ENCODE assay signal across 11 mouse cellular contexts in genomic region chr2:117381314-117381713, GRCm38 (mm10). TPM values are rescaled to one million over a fixed set of nuclear protein-coding genes. Genes with fewer than 3 reads are reported as not detected.
DNase-seq lines count a peak whose midpoint lies in the region; ATAC-seq and TF ChIP-seq lines count a peak whose summit lies in the region.
"Had no signal": no experiment of that assay in that cellular context is flagged by ENCODE, and none has a peak within 500 bp of the region (broad histone marks: within the 10 kb centered on the region; RNA-seq: fewer than 3 reads in every experiment).

No protein-coding gene starts in this region.

- no peak for TF ChIP-seq CTCF in cerebellum, adult 2 months (IDR thresholded peaks at IDR 0.05; ENCODE audit: borderline replicate concordance, insufficient read depth, low read depth, low read length)
- TF ChIP-seq CTCF in kidney, postnatal 0 days (IDR thresholded peaks at IDR 0.05; ENCODE audit: low read depth), result no peak

- no peaks in the 10 kb centered on the region for H3K9me3 ChIP-seq in heart, embryonic 10.5 days
- no peaks in the 10 kb centered on the region for H3K9me3 ChIP-seq in kidney, postnatal 0 days (replicated peaks; ENCODE audit: low read length)
- H3K9me3 ChIP-seq: heart, embryonic 12.5 days; neural tube, embryonic 12.5 days had no signal

- peak; percentile 44 for DNase-seq in heart, adult 11 months
- DNase-seq in heart, embryonic 10.5 days (ENCODE audit: low spot score), result no peak
- peak; percentile 31 to 44 for DNase-seq in cerebellum, adult 2 months
- DNase-seq in kidney, postnatal 0 days (ENCODE audit: low spot score), result peak; percentile 37
- DNase-seq in left cerebral cortex, postnatal 25 days (ENCODE audit: low spot score in 2 of 2), result peak; percentile 56 to 91
- no peak for DNase-seq in adrenal gland, postnatal 25 days
- no peak for DNase-seq in thymus, postnatal 0 days (ENCODE audit: low spot score)
- no peak for DNase-seq in urinary bladder, postnatal 25 days (ENCODE audit: low spot score)

- peaks cover 15% of the 10 kb centered on the region for H3K4me1 ChIP-seq in heart, embryonic 10.5 days
- no peaks in the 10 kb centered on the region for H3K4me1 ChIP-seq in cerebellum, adult 2 months (ENCODE audit: control insufficient read depth, insufficient read depth, low read length)
- H3K4me1 ChIP-seq in kidney, postnatal 0 days (replicated peaks; ENCODE audit: insufficient read depth, low read length), result no peaks in the 10 kb centered on the region
- H3K4me1 ChIP-seq: neural tube, embryonic 12.5 days had no signal

- no peak overlapping the region for H3K4me3 ChIP-seq in heart, embryonic 10.5 days
- H3K4me3 ChIP-seq in cerebellum, adult 2 months (replicated peaks; ENCODE audit: insufficient read depth, low read depth, low read length), result no peak overlapping the region
- no peak overlapping the region for H3K4me3 ChIP-seq in kidney, postnatal 0 days (replicated peaks; ENCODE audit: low read depth, low read length)
- H3K4me3 ChIP-seq: heart, embryonic 12.5 days; neural tube, embryonic 12.5 days had no signal

- intact Hi-C loops in left cerebral cortex, postnatal 25 days (cut with DNase I), result loop anchor here (1.0 kb wide), 2 partner anchors 39 to 73 kb away; no protein-coding TSS in a partner anchor

- ATAC-seq in kidney, postnatal 0 days (replicated peaks; ENCODE audit: low FRiP score, low read depth), result no peak

- H3K9ac ChIP-seq in kidney, postnatal 0 days (ENCODE audit: low read depth, low read length), result no peak overlapping the region
- H3K9ac ChIP-seq: heart, embryonic 12.5 days; neural tube, embryonic 12.5 days had no signal

- H3K27ac ChIP-seq in heart, embryonic 10.5 days, result no peak overlapping the region
- no peak overlapping the region for H3K27ac ChIP-seq in cerebellum, adult 2 months (ENCODE audit: insufficient read depth, low read length)
- no peak overlapping the region for H3K27ac ChIP-seq in kidney, postnatal 0 days
- H3K27ac ChIP-seq: macrophage; neural tube, embryonic 12.5 days had no signal

- no peaks in the 10 kb centered on the region for H3K36me3 ChIP-seq in heart, embryonic 10.5 days
- no peaks in the 10 kb centered on the region for H3K36me3 ChIP-seq in kidney, postnatal 0 days (ENCODE audit: insufficient read depth, low read length)
- H3K36me3 ChIP-seq: heart, embryonic 12.5 days; neural tube, embryonic 12.5 days had no signal

- H3K4me2 ChIP-seq in kidney, postnatal 0 days (ENCODE audit: low read length), result no peak overlapping the region
- H3K4me2 ChIP-seq: heart, embryonic 12.5 days; neural tube, embryonic 12.5 days had no signal

- H3K27me3 ChIP-seq in heart, embryonic 10.5 days (ENCODE audit: insufficient read depth, poor library complexity, severe bottlenecking), result no peaks in the 10 kb centered on the region
- no peaks in the 10 kb centered on the region for H3K27me3 ChIP-seq in cerebellum, adult 2 months (ENCODE audit: control insufficient read depth, insufficient read depth, low read length)
- H3K27me3 ChIP-seq in kidney, postnatal 0 days (ENCODE audit: insufficient read depth, low read length), result no peaks in the 10 kb centered on the region
- H3K27me3 ChIP-seq: heart, embryonic 12.5 days; neural tube, embryonic 12.5 days had no signal

- 66% methylated on average over 3 of the region's 3 CpGs for WGBS in heart, embryonic 10.5 days
- 15% methylated on average over 3 of the region's 3 CpGs for WGBS in cerebellum, adult 2 months
- 24% methylated on average over 3 of the region's 3 CpGs for WGBS in kidney, postnatal 0 days

- no peak for TF ChIP-seq POLR2A in cerebellum, adult 2 months (IDR thresholded peaks at IDR 0.05; ENCODE audit: borderline replicate concordance, insufficient read depth, low read length)

RNA-seq across cellular contexts. Expression of gene Rasgrp1, which starts 38.5 kb away (rescaled TPM):
- 0.25 and 0.46 TPM in 2 replicates for polyA plus RNA-seq in heart, embryonic 10.5 days (2016; fragmentation: Nextera tagmentation; extraction: Ambion mirVana)
- 19.1 and 21.1 TPM in 2 replicates for polyA plus RNA-seq in cerebellum, adult 2 months (2012; rRNA removed)
- polyA plus RNA-seq in kidney, postnatal 0 days (2015; fragmentation: Nextera tagmentation; extraction: Ambion mirVana), result 0.46 and 0.70 TPM in 2 replicates
- total RNA-seq in left cerebral cortex, postnatal 25 days (2021), result 100 to 1,000 TPM; 326 to 336 TPM
- 0.19 and 0.49 TPM in 2 replicates for total RNA-seq in adrenal gland, postnatal 25 days (2021)
- polyA plus RNA-seq in thymus, postnatal 0 days (2015; fragmentation: Nextera tagmentation; extraction: Ambion mirVana), result 79.2 and 90.0 TPM in 2 replicates

Comparison
In these comparisons a context has a peak if more than half of its experiments do, and no peak if none do; other contexts are left out.
1. DNase-seq: peak in heart, adult 11 months (single experiment), cerebellum, adult 2 months (2 of 2), kidney, postnatal 0 days (single experiment) and left cerebral cortex, postnatal 25 days (2 of 2); none in heart, embryonic 10.5 days (single experiment), adrenal gland, postnatal 25 days (single experiment), thymus, postnatal 0 days (single experiment) and urinary bladder, postnatal 25 days (single experiment).
2. RNA of gene Rasgrp1, which starts 38.5 kb away (polyA plus RNA-seq): 79.2 to 90.0 TPM in thymus, postnatal 0 days and 19.1 to 21.1 TPM in cerebellum, adult 2 months; 0.25 to 0.46 TPM in heart, embryonic 10.5 days and 0.46 to 0.70 TPM in kidney, postnatal 0 days; every median in the first group is over 10 times any median in the second.